Mouse (Mus musculus) limb, embryonic 10.5 days (tissue): Measurements from ENCODE around the gene Stip1. TPM values are rescaled to one million over a fixed set of nuclear protein-coding genes. Genes with fewer than 3 reads are reported as not detected.
A peak's percentile ranks its signal among the peaks of the same experiment; 100 is the strongest.
"Not testable (repeated sequence)": the region's sequence is repeated elsewhere in the genome, so short reads cannot be mapped to it uniquely, and the experiment has no call there.

Experiments
- DNase-seq: peaks from one replicate; pipeline ENCODE4 v3.0.0-alpha.2; 2017; ENCODE audit warnings: low spot score
- H3K27ac ChIP-seq: fragments of 300-500 bp; sonication (generic); 2 replicates; pipeline ENCODE4 v1.5.1; 2016; ENCODE audit warnings: mild to moderate bottlenecking
- H3K27me3 ChIP-seq: fragments of 300-500 bp; sonication (generic); 2 replicates; pipeline ENCODE4 v1.6.1; 2016; ENCODE audit warnings: low read depth, mild to moderate bottlenecking; ENCODE audit not compliant: poor library complexity, severe bottlenecking
- H3K36me3 ChIP-seq: fragments of 300-500 bp; sonication (generic); 2 replicates; pipeline ENCODE4 v1.6.1; 2016; ENCODE audit warnings: mild to moderate bottlenecking, moderate library complexity
- H3K4me1 ChIP-seq: fragments of 300-500 bp; sonication (generic); 2 replicates; pipeline ENCODE4 v1.6.1; 2016
- H3K4me3 ChIP-seq: fragments of 300-500 bp; sonication (generic); 2 replicates; pipeline ENCODE4 v1.5.1; 2016; ENCODE audit warnings: mild to moderate bottlenecking, moderate library complexity
- H3K9me3 ChIP-seq: fragments of 300-500 bp; sonication (generic); replicated peaks from 2 replicates; pipeline ENCODE4 v1.6.1; 2016; ENCODE audit warnings: mild to moderate bottlenecking
- WGBS: fragments of 180-500 bp; shearing (Covaris S2); methylation state at CpG from one replicate; pipeline ENCODE4 v1.1.7; 2016; 5-methylcytosine and 5-hydroxymethylcytosine counted together
- polyA plus RNA-seq: library from polyadenylated mRNA; unstranded; fragments of >200 nt; fragmentation: Nextera tagmentation; extraction: Ambion mirVana; gene quantifications from 2 replicates; pipeline ENCODE4 v1.2.1, GENCODE M21; 2016

The Stip1 gene
- polyA plus RNA-seq, 1 experiment from 2014 or later, result 455 TPM

GRCm38 (mm10) chr19:7057126-7057721, 17.5 kb upstream of the Stip1 start:
- Histone ChIP-seq H3K27me3 (peaks cover 66% of the 10 kb centered on the region), H3K9me3 (no peaks in the 10 kb centered on the region), H3K36me3 (no peaks in the 10 kb centered on the region), H3K4me3 (peak overlapping the region; percentile 76), H3K4me1 (peaks cover 26% of the 10 kb centered on the region), H3K27ac (peak overlapping the region; percentile 81)
- WGBS, result 4% methylated on average over 16 of the region's 16 CpGs
- no peak for DNase-seq

GRCm38 (mm10) chr19:7056248-7057087, 16.7 kb upstream of the Stip1 start, which contains the start of gene Macrod1:
Gene Macrod1, plus strand, starts transcription at chr19:7056810.
- Histone ChIP-seq H3K4me3 (peak within 1 kb of the TSS; percentile 76), H3K9me3 (no peaks in the 10 kb centered on the region), H3K27me3 (peaks cover 61% of the 10 kb centered on the region), H3K4me1 (peaks cover 26% of the 10 kb centered on the region), H3K27ac (peak within 1 kb of the TSS; percentile 81), H3K36me3 (no peaks in the 10 kb centered on the region)
- peak; percentile 79 for DNase-seq
- WGBS, result under 1% methylated on average over 72 of the region's 72 CpGs

- WGBS, result 46% methylated on average over 3 of the region's 3 CpGs
- DNase-seq, result no peak
- Histone ChIP-seq H3K36me3 (no peaks in the 10 kb centered on the region), H3K9me3 (no peaks in the 10 kb centered on the region), H3K4me3 (no peak overlapping the region), H3K4me1 (peaks cover 26% of the 10 kb centered on the region), H3K27me3 (peaks cover 49% of the 10 kb centered on the region), H3K27ac (no peak overlapping the region)
Observed at GRCm38 (mm10) chr19:7055173-7055572, 15.4 kb upstream of the Stip1 start.

GRCm38 (mm10) chr19:7054772-7055171, 15.0 kb upstream of the Stip1 start:
- H3K36me3 ChIP-seq, result no peaks in the 10 kb centered on the region
- DNase-seq, result no peak
- H3K27ac ChIP-seq, result no peak overlapping the region
- no peaks in the 10 kb centered on the region for H3K9me3 ChIP-seq
- WGBS, result 62% methylated on average over 10 of the region's 10 CpGs
- H3K27me3 ChIP-seq, result peaks cover 45% of the 10 kb centered on the region
- H3K4me1 ChIP-seq, result peaks cover 26% of the 10 kb centered on the region
- no peak overlapping the region for H3K4me3 ChIP-seq

GRCm38 (mm10) chr19:7053382-7053781, 13.6 kb upstream of the Stip1 start:
- 93% methylated on average over 4 of the region's 4 CpGs for WGBS

GRCm38 (mm10) chr19:7044706-7045105, 4.9 kb upstream of the Stip1 start:
- Histone ChIP-seq H3K27me3 (no peaks in the 10 kb centered on the region), H3K27ac (no peak overlapping the region), H3K9me3 (no peaks in the 10 kb centered on the region), H3K36me3 (no peaks in the 10 kb centered on the region), H3K4me3 (no peak overlapping the region), H3K4me1 (peaks cover 6% of the 10 kb centered on the region)
- DNase-seq, result no peak
- WGBS, result 36% methylated on average over 4 of the region's 4 CpGs

More at GRCm38 (mm10) chr19:7053382-7053781, 13.6 kb upstream of the Stip1 start:
- H3K4me3 ChIP-seq, H3K27ac ChIP-seq, DNase-seq, H3K36me3 ChIP-seq, H3K9me3 ChIP-seq: not testable (repeated sequence)
- Histone ChIP-seq H3K4me1 (peaks cover 23% of the 10 kb centered on the region), H3K27me3 (peaks cover 31% of the 10 kb centered on the region)

- 64% methylated on average over 4 of the region's 4 CpGs for WGBS
- no peak for DNase-seq
- no peaks in the 10 kb centered on the region for H3K9me3 ChIP-seq
- no peak overlapping the region for H3K4me3 ChIP-seq
- no peaks in the 10 kb centered on the region for H3K36me3 ChIP-seq
- no peak overlapping the region for H3K27ac ChIP-seq
- H3K27me3 ChIP-seq, result no peaks in the 10 kb centered on the region
- H3K4me1 ChIP-seq, result peaks cover 6% of the 10 kb centered on the region
Observed at GRCm38 (mm10) chr19:7044279-7044678, 4.5 kb upstream of the Stip1 start.

GRCm38 (mm10) chr19:7041171-7041570, 1.4 kb upstream of the Stip1 start:
- peak overlapping the region; percentile 89 for H3K27ac ChIP-seq
- DNase-seq, result no peak
- H3K27me3 ChIP-seq, result no peaks in the 10 kb centered on the region
- H3K36me3 ChIP-seq, result peaks cover 25% of the 10 kb centered on the region
- H3K9me3 ChIP-seq, result no peaks in the 10 kb centered on the region
- peaks cover 16% of the 10 kb centered on the region for H3K4me1 ChIP-seq
- 87% methylated on average over 2 of the region's 2 CpGs for WGBS
- H3K4me3 ChIP-seq, result peak overlapping the region; percentile 77; the same call in 1 of the 2 replicates

- Histone ChIP-seq H3K9me3 (no peaks in the 10 kb centered on the region), H3K4me1 (peaks cover 16% of the 10 kb centered on the region), H3K27me3 (no peaks in the 10 kb centered on the region), H3K36me3 (peaks cover 30% of the 10 kb centered on the region), H3K4me3 (peak overlapping the region; percentile 77), H3K27ac (peak overlapping the region; percentile 89)
- DNase-seq, result no peak
- WGBS, result 29% methylated on average over 13 of the region's 13 CpGs
Observed at GRCm38 (mm10) chr19:7040637-7041130, 917 bp upstream of the Stip1 start.

GRCm38 (mm10) chr19:7039088-7039720, 563 bp downstream of the Stip1 start:
- Histone ChIP-seq H3K27me3 (no peaks in the 10 kb centered on the region), H3K4me1 (peaks cover 16% of the 10 kb centered on the region), H3K27ac (peak overlapping the region; percentile 94), H3K4me3 (peak overlapping the region; percentile 77), H3K9me3 (no peaks in the 10 kb centered on the region), H3K36me3 (peaks cover 44% of the 10 kb centered on the region)
- 2% methylated on average over 35 of the region's 35 CpGs for WGBS
- peak; percentile 73 for DNase-seq

GRCm38 (mm10) chr19:7034006-7034405, 5.8 kb downstream of the Stip1 start:
- H3K4me1 ChIP-seq, result peaks cover 8% of the 10 kb centered on the region
- 92% methylated on average over 5 of the region's 5 CpGs for WGBS
- peaks cover 96% of the 10 kb centered on the region for H3K36me3 ChIP-seq
- H3K27ac ChIP-seq, result no peak overlapping the region
- H3K9me3 ChIP-seq, result no peaks in the 10 kb centered on the region
- H3K27me3 ChIP-seq, result no peaks in the 10 kb centered on the region
- no peak overlapping the region for H3K4me3 ChIP-seq
- DNase-seq, result no peak

- 94% methylated on average over 5 of the region's 5 CpGs for WGBS
- Histone ChIP-seq H3K36me3 (peaks cover 99% of the 10 kb centered on the region), H3K27ac (no peak overlapping the region), H3K27me3 (no peaks in the 10 kb centered on the region), H3K4me1 (no peaks in the 10 kb centered on the region), H3K4me3 (no peak overlapping the region), H3K9me3 (no peaks in the 10 kb centered on the region)
- no peak for DNase-seq
Observed at GRCm38 (mm10) chr19:7029531-7029930, 10.2 kb downstream of the Stip1 start.

- no peak overlapping the region for H3K27ac ChIP-seq
- no peaks in the 10 kb centered on the region for H3K9me3 ChIP-seq
- peaks cover 92% of the 10 kb centered on the region for H3K36me3 ChIP-seq
- H3K4me3 ChIP-seq, result no peak overlapping the region
- 62% methylated on average over 3 of the region's 3 CpGs for WGBS
- peak; percentile 50 for DNase-seq
- H3K4me1 ChIP-seq, result no peaks in the 10 kb centered on the region
- no peaks in the 10 kb centered on the region for H3K27me3 ChIP-seq
Observed at GRCm38 (mm10) chr19:7020224-7020641, 19.5 kb downstream of the Stip1 start.
